Mouse (Mus musculus) intestine, embryonic 14.5 days (tissue): ENCODE results near the gene Spats2. TPM values are rescaled to one million over a fixed set of nuclear protein-coding genes. Genes with fewer than 3 reads are reported as not detected.
"Not testable (repeated sequence)": the region's sequence is repeated elsewhere in the genome, so short reads cannot be mapped to it uniquely, and the experiment has no call there.

Experiments
- ATAC-seq: fragments of 200-750 bp; cut with Nextera tagmentation; replicated peaks from 2 replicates; pipeline ENCODE4 v1.8.0; 2017; ENCODE audit warnings: low read depth, moderate number of reproducible peaks, moderate TSS enrichment, moderate library complexity; ENCODE audit not compliant: low FRiP score, low TSS enrichment
- DNase-seq: peaks from one replicate; pipeline ENCODE4 v3.0.0-alpha.2; 2018; ENCODE audit warnings: low spot score
- H3K27ac ChIP-seq: fragments of 300-500 bp; sonication (generic); 2 replicates; pipeline ENCODE4 v1.5.1; 2014; ENCODE audit warnings: low read depth, mild to moderate bottlenecking, control low read depth
- H3K27me3 ChIP-seq: fragments of 300-500 bp; sonication (generic); replicated peaks from 2 replicates; pipeline ENCODE4 v1.6.1; 2014; ENCODE audit warnings: low read length, control low read depth; ENCODE audit not compliant: control insufficient read depth, insufficient read depth
- H3K36me3 ChIP-seq: fragments of 300-500 bp; sonication (generic); 2 replicates; pipeline ENCODE4 v1.6.1; 2014; ENCODE audit warnings: low read length, control low read depth; ENCODE audit not compliant: control insufficient read depth, insufficient read depth
- H3K4me1 ChIP-seq: fragments of 300-500 bp; sonication (generic); replicated peaks from 2 replicates; pipeline ENCODE4 v1.6.1; 2014; ENCODE audit warnings: low read length, control low read depth, mixed read lengths; ENCODE audit not compliant: control insufficient read depth, insufficient read depth
- H3K4me2 ChIP-seq: fragments of 300-500 bp; sonication (generic); 2 replicates; pipeline ENCODE4 v1.6.1; 2014; ENCODE audit warnings: low read length
- H3K4me3 ChIP-seq: fragments of 300-500 bp; sonication (generic); 2 replicates; pipeline ENCODE4 v1.5.1; 2014; ENCODE audit warnings: low read depth, low read length, control low read depth, mixed read lengths
- H3K9ac ChIP-seq: fragments of 300-500 bp; sonication (generic); 2 replicates; pipeline ENCODE4 v1.6.1; 2014; ENCODE audit warnings: mild to moderate bottlenecking, low read length
- H3K9me3 ChIP-seq: fragments of 300-500 bp; sonication (generic); 2 replicates; pipeline ENCODE4 v1.6.1; 2016; ENCODE audit warnings: low read length, control low read depth; ENCODE audit not compliant: control insufficient read depth
- WGBS: fragments of 180-500 bp; shearing (Covaris S2); extraction: QIAGEN DNeasy Blood & Tissue Kit; methylation state at CpG from one replicate; pipeline ENCODE4 v1.1.7; 2014; 5-methylcytosine and 5-hydroxymethylcytosine counted together
- polyA plus RNA-seq: library from polyadenylated mRNA; unstranded; fragments of >200 nt; fragmentation: Nextera tagmentation; extraction: Ambion mirVana; gene quantifications from 2 replicates; pipeline ENCODE4 v1.2.1, GENCODE M21; 2014

Spats2 gene
- polyA plus RNA-seq, 1 experiment from 2014 or later: 38.4 TPM

DNA sequence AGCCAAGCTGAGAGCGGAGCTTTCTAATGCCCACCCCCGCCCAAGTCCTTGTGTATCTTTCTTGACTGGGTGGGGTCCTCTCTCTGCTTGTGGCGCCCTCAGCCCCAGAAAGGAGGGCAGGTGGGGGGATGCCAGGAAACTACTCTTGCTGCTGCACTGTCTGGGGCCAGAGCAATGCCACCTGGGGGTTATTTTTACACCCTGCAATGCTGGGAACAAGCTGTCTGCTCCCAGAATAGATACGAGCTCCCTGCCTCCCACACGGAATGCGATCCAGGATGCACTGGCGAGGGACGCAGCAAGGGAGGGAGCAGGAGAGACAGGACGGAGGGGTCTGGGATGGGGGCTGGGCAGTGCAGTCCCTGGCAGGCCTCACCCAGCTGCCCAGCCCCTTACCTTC lies 123.3 kb downstream of the Spats2 start:
- H3K4me3 ChIP-seq: no peak overlapping the region
- no peak for ATAC-seq
- DNase-seq: no peak
- H3K36me3 ChIP-seq: peaks cover 47% of the 10 kb centered on the region
- no peak overlapping the region for H3K4me2 ChIP-seq
- no peak overlapping the region for H3K27ac ChIP-seq
- no peaks in the 10 kb centered on the region for H3K27me3 ChIP-seq
- no peak overlapping the region for H3K9ac ChIP-seq
- WGBS: 72% methylated on average over 9 of the region's 9 CpGs
- peaks cover 5% of the 10 kb centered on the region for H3K4me1 ChIP-seq
- no peaks in the 10 kb centered on the region for H3K9me3 ChIP-seq

DNA sequence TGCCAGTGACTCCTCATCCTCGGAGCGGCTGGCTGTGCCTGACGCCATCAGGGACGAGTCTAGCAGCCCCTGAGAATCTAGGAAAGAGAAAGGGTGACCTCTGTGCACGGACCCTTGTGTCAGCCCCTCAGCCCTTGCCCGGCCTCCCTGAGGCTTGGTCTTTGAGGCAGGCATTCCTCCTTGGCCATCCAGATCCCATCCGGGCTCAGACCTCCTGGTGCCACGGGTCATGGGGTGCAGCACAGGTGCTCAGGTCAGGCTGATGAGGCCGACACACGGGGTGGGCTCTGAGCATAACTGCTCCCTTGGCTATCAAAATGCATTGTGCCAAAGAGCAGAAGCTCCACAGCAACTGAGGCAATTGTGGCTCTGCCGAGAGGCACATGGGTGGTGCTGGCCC lies 124.2 kb downstream of the Spats2 start:
- DNase-seq: no peak
- no peak overlapping the region for H3K4me3 ChIP-seq
- peaks cover 38% of the 10 kb centered on the region for H3K36me3 ChIP-seq
- no peak for ATAC-seq
- H3K4me2 ChIP-seq: no peak overlapping the region
- H3K9ac ChIP-seq: no peak overlapping the region
- no peak overlapping the region for H3K27ac ChIP-seq
- no peaks in the 10 kb centered on the region for H3K27me3 ChIP-seq
- WGBS: 94% methylated on average over 11 of the region's 11 CpGs
- peaks cover 5% of the 10 kb centered on the region for H3K4me1 ChIP-seq
- no peaks in the 10 kb centered on the region for H3K9me3 ChIP-seq

DNA sequence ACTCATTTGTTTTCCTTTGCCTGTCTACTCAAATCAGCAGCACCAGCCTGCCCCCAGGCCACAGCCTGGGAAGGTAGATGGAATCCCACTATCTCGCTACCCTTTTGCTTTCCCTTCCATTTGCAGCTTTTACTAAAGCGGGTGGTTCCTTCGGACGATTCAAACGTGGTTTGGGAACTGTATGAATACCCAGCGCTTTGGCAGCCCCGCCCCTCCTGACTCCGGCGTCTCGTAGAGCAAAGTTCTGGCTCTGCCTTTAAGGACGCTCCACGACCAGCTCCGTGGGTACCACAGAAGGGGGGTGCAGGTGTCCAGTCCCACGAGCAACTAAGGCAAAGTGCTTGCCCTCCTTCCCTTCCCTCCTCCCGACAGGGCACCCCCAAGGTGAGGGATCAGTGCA lies 125.4 kb downstream of the Spats2 start:
- not testable (repeated sequence) for H3K27ac ChIP-seq, H3K27me3 ChIP-seq, H3K9me3 ChIP-seq, DNase-seq, H3K4me1 ChIP-seq
- WGBS: under 1% methylated on average over 14 of the region's 15 CpGs
- Histone ChIP-seq H3K4me3 (peak overlapping the region; percentile 81), H3K9ac (peak overlapping the region; percentile 35), H3K36me3 (peaks cover 33% of the 10 kb centered on the region), H3K4me2 (peak overlapping the region; percentile 63)
- ATAC-seq: 0 out of 2 replicates have a peak, but pooled peaks have one; percentile 6

DNA sequence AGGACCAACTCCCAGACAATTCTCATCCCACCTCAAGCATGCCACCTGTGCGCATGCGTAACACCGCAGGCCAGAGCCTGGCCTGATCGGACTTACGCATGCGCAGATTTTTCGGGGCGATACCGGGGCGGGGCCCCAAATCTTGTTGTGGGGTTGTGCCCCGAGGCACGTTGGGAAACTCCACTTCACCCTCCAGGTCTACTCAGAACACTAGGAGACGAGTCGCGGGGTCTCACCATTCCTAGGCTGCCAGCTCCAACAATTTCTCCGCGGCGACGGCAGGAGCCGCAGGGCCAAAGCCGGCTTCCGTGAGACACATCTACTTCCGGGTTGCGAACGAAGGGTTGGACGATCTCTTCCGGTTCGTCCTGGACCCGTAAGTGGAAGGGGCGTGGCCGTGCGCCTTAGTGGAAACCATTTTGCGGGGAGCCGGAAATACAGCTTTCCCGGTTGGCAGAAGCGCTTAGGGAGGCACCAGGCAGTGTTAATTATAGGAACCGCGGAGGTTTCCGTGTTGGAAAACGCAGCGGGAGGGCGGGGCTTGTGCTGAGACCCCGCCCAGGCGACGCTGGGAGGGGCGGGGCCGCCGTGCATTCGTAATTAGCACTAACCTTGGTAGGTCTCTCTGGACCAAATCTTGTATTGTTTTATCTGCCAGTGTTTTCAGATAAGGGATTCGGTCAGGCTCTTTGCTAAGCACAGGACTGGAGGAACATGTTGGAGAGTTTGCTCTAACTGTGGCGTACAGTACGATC lies 126.1 kb downstream of the Spats2 start, which contains the start of gene Mcrs1:
TSS of gene Mcrs1 (minus strand) at position 336 of the 755 bp plus-strand sequence.
- DNase-seq: peak; percentile 97
- ATAC-seq: peak; percentile 89
- H3K36me3 ChIP-seq: peaks cover 26% of the 10 kb centered on the region
- peaks cover 5% of the 10 kb centered on the region for H3K4me1 ChIP-seq
- H3K9me3 ChIP-seq: no peaks in the 10 kb centered on the region
- peak within 1 kb of the TSS; percentile 81 for H3K4me3 ChIP-seq
- peak within 1 kb of the TSS; percentile 70 for H3K9ac ChIP-seq
- H3K4me2 ChIP-seq: peak within 1 kb of the TSS; percentile 94
- under 1% methylated on average over 52 of the region's 52 CpGs for WGBS
- no peaks in the 10 kb centered on the region for H3K27me3 ChIP-seq
- H3K27ac ChIP-seq: peak within 1 kb of the TSS; percentile 97

DNA sequence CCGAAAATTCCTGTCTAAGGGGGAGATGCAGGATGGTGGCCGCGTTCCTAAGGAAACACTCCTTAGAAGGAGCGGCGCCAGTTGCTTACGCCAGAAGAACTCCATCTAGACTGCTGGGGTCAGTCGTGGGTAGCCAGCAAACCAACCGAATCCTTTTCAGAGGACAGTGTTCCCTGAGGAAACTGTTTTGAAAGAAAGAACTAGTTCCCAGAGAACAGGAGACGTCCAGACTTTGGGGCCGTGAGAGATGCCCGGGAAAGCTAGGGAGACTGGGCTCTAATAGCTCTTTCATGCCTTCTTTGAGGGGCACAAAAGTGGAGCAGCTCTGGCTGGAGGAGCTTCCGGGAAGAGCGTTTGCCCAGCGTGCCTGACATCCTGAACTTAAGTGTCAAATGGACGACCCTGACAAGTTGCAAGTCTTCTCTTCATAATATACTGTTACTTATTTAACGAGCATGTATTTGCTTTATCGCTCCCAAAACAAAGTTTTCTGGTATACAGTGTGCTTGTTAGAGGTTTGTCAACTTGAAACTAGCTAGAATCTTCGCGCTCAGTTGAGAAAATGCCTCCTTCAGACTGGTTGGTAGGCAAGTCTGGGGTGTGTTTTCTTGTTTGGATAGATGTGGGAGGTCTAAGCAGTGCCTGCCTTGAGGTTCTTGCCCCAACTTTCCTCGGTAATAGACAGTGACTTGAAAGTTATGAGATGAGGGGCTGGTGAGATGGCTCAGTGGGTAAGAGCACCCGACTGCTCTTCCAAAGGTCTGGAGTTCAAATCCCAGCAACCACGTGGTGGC lies 126.9 kb downstream of the Spats2 start:
- Histone ChIP-seq H3K4me3 (peak overlapping the region; percentile 81), H3K27me3 (no peaks in the 10 kb centered on the region), H3K4me1 (peaks cover 5% of the 10 kb centered on the region), H3K27ac (peak overlapping the region; percentile 97), H3K9me3 (no peaks in the 10 kb centered on the region), H3K36me3 (peaks cover 18% of the 10 kb centered on the region), H3K4me2 (peak overlapping the region; percentile 94), H3K9ac (peak overlapping the region; percentile 70)
- peak; percentile 65 for ATAC-seq
- no peak for DNase-seq
- WGBS: 3% methylated on average over 22 of the region's 22 CpGs

DNA sequence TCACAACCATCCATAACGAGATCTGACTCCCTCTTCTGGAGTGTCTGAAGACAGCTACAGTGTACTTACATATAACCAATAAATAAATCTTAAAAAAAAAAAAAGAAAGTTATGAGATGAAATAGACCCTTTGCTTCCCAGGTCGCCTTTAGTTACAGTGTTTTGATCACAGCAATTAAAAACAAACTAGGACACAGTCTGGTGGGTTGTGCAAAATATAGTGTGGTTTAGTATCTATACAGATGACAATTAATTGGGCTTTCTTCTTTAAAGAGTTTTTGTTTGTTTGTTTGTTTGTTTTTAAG lies 127.4 kb downstream of the Spats2 start:
- not testable (repeated sequence) for H3K9me3 ChIP-seq, H3K9ac ChIP-seq, H3K4me1 ChIP-seq, DNase-seq, ATAC-seq, H3K4me3 ChIP-seq, H3K27me3 ChIP-seq
- 37% methylated on average over 2 of the region's 2 CpGs for WGBS
- H3K27ac ChIP-seq: peak overlapping the region; percentile 97
- H3K4me2 ChIP-seq: peak overlapping the region; percentile 94
- peaks cover 13% of the 10 kb centered on the region for H3K36me3 ChIP-seq

GRCm38 (mm10) chr15:99253772-99254171 lies 128.1 kb downstream of the Spats2 start:
- WGBS: 94% methylated on average over 6 of the region's 6 CpGs
- DNase-seq (no peak), ATAC-seq (no peak)
- H3K27me3 ChIP-seq: no peaks in the 10 kb centered on the region
- peaks cover 6% of the 10 kb centered on the region; the same call in 1 of the 2 replicates for H3K36me3 ChIP-seq
- no peaks in the 10 kb centered on the region for H3K9me3 ChIP-seq
- H3K27ac ChIP-seq: no peak overlapping the region; the same call in 1 of the 2 replicates
- H3K4me1 ChIP-seq: peaks cover 5% of the 10 kb centered on the region
- no peak overlapping the region for H3K9ac ChIP-seq
- no peak overlapping the region for H3K4me3 ChIP-seq
- H3K4me2 ChIP-seq: no peak overlapping the region

- 83% methylated on average over 2 of the region's 2 CpGs for WGBS
- H3K4me1 ChIP-seq: peaks cover 5% of the 10 kb centered on the region
- no peak overlapping the region for H3K27ac ChIP-seq
- no peak overlapping the region for H3K4me2 ChIP-seq
- no peak overlapping the region for H3K4me3 ChIP-seq
- H3K9ac ChIP-seq: no peak overlapping the region
- 0 out of 2 replicates have a peak, but pooled peaks cover under 1% of the 10 kb centered on the region for H3K36me3 ChIP-seq
- DNase-seq: no peak
- no peak for ATAC-seq
- no peaks in the 10 kb centered on the region for H3K27me3 ChIP-seq
- H3K9me3 ChIP-seq: no peaks in the 10 kb centered on the region
Observed at GRCm38 (mm10) chr15:99254477-99255005, 128.8 kb downstream of the Spats2 start.
